ENCODE assay signal across 8 mouse cellular contexts in genomic region chr16:16526741-16527105, GRCm38 (mm10).
DNase-seq lines count a peak whose midpoint lies in the region; ATAC-seq and TF ChIP-seq lines count a peak whose summit lies in the region.

No protein-coding gene starts in this region.

- 68% methylated on average over 6 of the region's 6 CpGs for WGBS in neural tube, embryonic 13.5 days
- 33% methylated on average over 6 of the region's 6 CpGs for WGBS in kidney, postnatal 0 days
- WGBS in stomach, embryonic 16.5 days, result 13% methylated on average over 6 of the region's 6 CpGs

- H3K4me1 ChIP-seq in neural tube, embryonic 13.5 days (replicated peaks), result peaks cover 43% of the 10 kb centered on the region
- H3K4me1 ChIP-seq in kidney, postnatal 0 days (replicated peaks; ENCODE audit: insufficient read depth, low read length), result peaks cover 10% of the 10 kb centered on the region
- H3K4me1 ChIP-seq in stomach, embryonic 16.5 days (ENCODE audit: control insufficient read depth, insufficient read depth, low read length), result peaks cover 16% of the 10 kb centered on the region

- H3K4me3 ChIP-seq in neural tube, embryonic 13.5 days, result no peak overlapping the region
- H3K4me3 ChIP-seq in kidney, postnatal 0 days (replicated peaks; ENCODE audit: low read depth, low read length), result no peak overlapping the region
- peak overlapping the region; percentile 20 for H3K4me3 ChIP-seq in stomach, embryonic 16.5 days (replicated peaks; ENCODE audit: low read length)

- H3K9me3 ChIP-seq in neural tube, embryonic 13.5 days, result no peaks in the 10 kb centered on the region
- no peaks in the 10 kb centered on the region for H3K9me3 ChIP-seq in kidney, postnatal 0 days (replicated peaks; ENCODE audit: low read length)
- H3K9me3 ChIP-seq in stomach, embryonic 16.5 days (replicated peaks; ENCODE audit: control insufficient read depth, low read length), result no peaks in the 10 kb centered on the region

- TF ChIP-seq CTCF in kidney, postnatal 0 days (IDR thresholded peaks at IDR 0.05; ENCODE audit: low read depth), result no peak

- H3K36me3 ChIP-seq in neural tube, embryonic 13.5 days, result no peaks in the 10 kb centered on the region
- H3K36me3 ChIP-seq in kidney, postnatal 0 days (ENCODE audit: insufficient read depth, low read length), result no peaks in the 10 kb centered on the region
- no peaks in the 10 kb centered on the region for H3K36me3 ChIP-seq in stomach, embryonic 16.5 days (ENCODE audit: control insufficient read depth, insufficient read depth, low read length)

- peak overlapping the region; percentile 10; the same call in 1 of the 2 replicates for H3K27ac ChIP-seq in neural tube, embryonic 13.5 days (replicated peaks)
- peak overlapping the region; percentile 72 for H3K27ac ChIP-seq in kidney, postnatal 0 days
- peak overlapping the region; percentile 86 for H3K27ac ChIP-seq in stomach, embryonic 16.5 days (ENCODE audit: low read length)

- peak; percentile 35 to 42 for DNase-seq in heart, adult 9 months (ENCODE audit: low spot score in 2 of 2)
- no peak for DNase-seq in heart, postnatal 4 days
- no peak for DNase-seq in neural tube, embryonic 10.5 days (ENCODE audit: extremely low spot score, low spot score)
- DNase-seq in kidney, postnatal 0 days (ENCODE audit: low spot score), result peak; percentile 52
- DNase-seq in ovary, postnatal 14 days (ENCODE audit: low spot score), result no peak
- no peak for DNase-seq in cerebellum, adult 8-10 months

- H3K9ac ChIP-seq in neural tube, embryonic 13.5 days, result no peak overlapping the region
- H3K9ac ChIP-seq in kidney, postnatal 0 days (ENCODE audit: low read depth, low read length), result no peak overlapping the region
- peak overlapping the region; percentile 19; the same call in 1 of the 2 replicates for H3K9ac ChIP-seq in stomach, embryonic 16.5 days (ENCODE audit: low read length)

- ATAC-seq in neural tube, embryonic 13.5 days (ENCODE audit: low read depth), result no peak
- no peak for ATAC-seq in kidney, postnatal 0 days (replicated peaks; ENCODE audit: low FRiP score, low read depth)
- ATAC-seq in stomach, embryonic 16.5 days (ENCODE audit: insufficient read depth, low FRiP score), result peak; percentile 9; the same call in 1 of the 2 replicates

- H3K4me2 ChIP-seq in neural tube, embryonic 13.5 days, result no peak overlapping the region
- peak overlapping the region; percentile 4; the same call in 1 of the 2 replicates for H3K4me2 ChIP-seq in kidney, postnatal 0 days (ENCODE audit: low read length)
- peak overlapping the region; percentile 43 for H3K4me2 ChIP-seq in stomach, embryonic 16.5 days (ENCODE audit: low read depth, low read length)

- H3K27me3 ChIP-seq in neural tube, embryonic 13.5 days, result no peaks in the 10 kb centered on the region
- no peaks in the 10 kb centered on the region for H3K27me3 ChIP-seq in kidney, postnatal 0 days (ENCODE audit: insufficient read depth, low read length)
- H3K27me3 ChIP-seq in stomach, embryonic 16.5 days (ENCODE audit: control insufficient read depth, insufficient read depth, low read length), result no peaks in the 10 kb centered on the region

Comparison
In these comparisons a context has a peak if more than half of its experiments do, and no peak if none do; other contexts are left out.
1. DNase-seq: peak in heart, adult 9 months (2 of 2) and kidney, postnatal 0 days (single experiment); none in heart, postnatal 4 days (single experiment), neural tube, embryonic 10.5 days (single experiment), ovary, postnatal 14 days (single experiment) and cerebellum, adult 8-10 months (single experiment).
2. H3K27ac ChIP-seq: peak in every context shown above with its lines; median percentile 86 in stomach, embryonic 16.5 days; 72 in kidney, postnatal 0 days; 10 in neural tube, embryonic 13.5 days.